Mouse (Mus musculus): ENCODE results near the gene Cdk5r2. TPM values are rescaled to one million over a fixed set of nuclear protein-coding genes. Genes with fewer than 3 reads are reported as not detected.
"Not testable (repeated sequence)": the region's sequence is repeated elsewhere in the genome, so short reads cannot be mapped to it uniquely, and the experiment has no call there.

Cdk5r2 gene
- polyA plus RNA-seq, 1 experiment from 2014 or later: 0.12 TPM

DNA sequence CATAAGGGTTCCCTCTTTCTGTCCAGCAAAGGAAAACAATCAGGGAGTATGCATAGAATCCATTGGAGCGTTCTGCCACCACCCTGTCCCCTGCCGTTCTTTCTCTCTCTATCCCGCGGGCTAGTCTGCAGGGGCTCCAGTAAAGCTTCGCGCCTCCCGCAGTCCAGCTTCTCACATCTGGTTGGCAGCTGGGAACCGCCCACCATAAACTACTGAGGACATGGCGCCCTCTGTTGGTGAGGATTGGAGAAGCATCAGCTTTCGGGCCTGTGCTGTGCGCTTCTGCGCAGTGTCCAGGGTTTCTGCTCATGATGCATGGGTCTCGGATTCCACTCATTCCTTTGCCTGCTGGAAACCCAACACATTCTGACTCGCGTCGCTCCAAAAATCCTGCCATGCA lies 46.7 kb upstream of the Cdk5r2 start:
- H3K4me1 ChIP-seq (replicated peaks; ENCODE audit: control insufficient read depth, insufficient read depth): peaks cover 7% of the 10 kb centered on the region; the same call in 1 of the 2 replicates
- no peaks in the 10 kb centered on the region for H3K9me3 ChIP-seq (ENCODE audit: control insufficient read depth, low read length)
- peak overlapping the region; percentile 23; the same call in 1 of the 2 replicates for H3K4me2 ChIP-seq (replicated peaks; ENCODE audit: low read depth)
- H3K9ac ChIP-seq (ENCODE audit: low read length): no peak overlapping the region
- no peak overlapping the region for H3K4me3 ChIP-seq (ENCODE audit: low read depth, low read length)
- no peak overlapping the region for H3K27ac ChIP-seq (replicated peaks)
- no peaks in the 10 kb centered on the region for H3K36me3 ChIP-seq (ENCODE audit: control insufficient read depth, insufficient read depth, low read length)
- 0% methylated on average over 15 of the region's 16 CpGs for whole genome bisulfite sequencing
- TF ChIP-seq CTCF (IDR thresholded peaks at IDR 0.05; ENCODE audit: low read depth): peak; percentile 97
- TF ChIP-seq EP300 (optimal IDR thresholded peaks at IDR 0.05): no peak
- peak; percentile 90 for DNase-seq (ENCODE audit: low spot score)
- ATAC-seq (ENCODE audit: low FRiP score, low TSS enrichment): peak; percentile 79
- peaks cover 18% of the 10 kb centered on the region; the same call in 1 of the 2 replicates for H3K27me3 ChIP-seq (ENCODE audit: control insufficient read depth, insufficient read depth, low read length)

DNA sequence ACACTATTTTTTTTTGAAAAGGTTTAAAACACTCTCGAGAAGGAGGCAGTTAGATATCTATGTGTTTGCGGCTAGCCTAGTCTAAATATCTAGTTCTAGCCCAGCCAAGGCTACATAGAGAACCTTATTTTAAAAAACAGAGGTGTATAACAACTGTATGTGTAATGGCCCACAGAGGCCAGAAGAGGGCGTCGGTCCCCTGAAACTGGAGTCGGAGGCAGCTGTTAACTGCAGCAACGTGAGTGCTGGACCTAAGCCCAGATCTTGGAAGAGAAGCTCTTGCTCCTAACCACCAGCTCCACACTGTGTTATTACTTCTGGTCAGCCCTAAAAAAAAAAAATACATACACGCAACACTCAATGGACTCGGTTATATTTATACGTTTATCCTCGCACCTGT lies 45.7 kb upstream of the Cdk5r2 start:
- Histone ChIP-seq H3K36me3 (ENCODE audit: control insufficient read depth, insufficient read depth, low read length) (no peaks in the 10 kb centered on the region), H3K4me1 (replicated peaks; ENCODE audit: control insufficient read depth, insufficient read depth) (peaks cover 3% of the 10 kb centered on the region; the same call in 1 of the 2 replicates), H3K9me3 (ENCODE audit: control insufficient read depth, low read length) (no peaks in the 10 kb centered on the region), H3K4me2 (replicated peaks; ENCODE audit: low read depth) (no peak overlapping the region), H3K27me3 (ENCODE audit: control insufficient read depth, insufficient read depth, low read length) (peaks cover 15% of the 10 kb centered on the region; the same call in 1 of the 2 replicates), H3K9ac (ENCODE audit: low read length) (no peak overlapping the region), H3K27ac (replicated peaks) (no peak overlapping the region), H3K4me3 (ENCODE audit: low read depth, low read length) (no peak overlapping the region)
- ATAC-seq (ENCODE audit: low FRiP score, low TSS enrichment): no peak
- TF ChIP-seq EP300 (optimal IDR thresholded peaks at IDR 0.05): no peak
- TF ChIP-seq CTCF (IDR thresholded peaks at IDR 0.05; ENCODE audit: low read depth): peak; percentile 43
- WGBS: 53% methylated on average over 10 of the region's 10 CpGs
- no peak for DNase-seq (ENCODE audit: low spot score)

DNA sequence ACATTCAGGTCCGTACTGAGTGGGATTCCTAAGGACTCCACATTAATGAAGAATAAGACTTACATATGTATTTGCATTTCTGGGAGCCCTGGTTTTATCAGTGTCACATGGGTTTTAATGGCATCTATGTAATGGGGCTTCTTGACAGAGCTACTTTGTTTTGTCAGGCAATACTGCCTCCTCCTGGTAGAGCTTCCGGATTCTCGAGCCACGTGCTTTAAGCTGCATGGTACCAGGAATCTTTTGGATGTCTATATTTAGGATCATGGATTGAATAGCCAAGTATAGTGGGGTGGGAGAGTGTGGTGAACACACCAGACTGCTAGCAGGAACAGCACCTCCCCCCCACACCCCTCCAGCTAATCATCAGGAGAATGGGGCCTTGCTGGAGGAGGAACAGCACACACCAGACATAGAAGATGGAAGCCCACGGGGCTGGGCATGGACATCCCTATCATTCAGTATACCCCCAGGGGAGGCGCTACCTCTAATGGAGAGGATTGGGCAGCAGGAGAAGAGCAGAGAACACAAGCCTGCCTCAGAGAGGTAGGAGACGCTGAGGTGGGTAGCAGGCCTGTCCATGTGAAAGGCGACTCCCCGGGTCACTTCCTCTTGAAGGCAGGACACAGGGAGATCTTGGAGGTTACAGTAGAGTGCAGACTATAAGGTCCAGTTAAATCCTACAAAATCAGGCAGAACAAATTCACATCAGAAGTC lies 39.6 kb upstream of the Cdk5r2 start:
- Histone ChIP-seq H3K9me3 (ENCODE audit: control insufficient read depth, low read length) (no peaks in the 10 kb centered on the region), H3K4me1 (replicated peaks; ENCODE audit: control insufficient read depth, insufficient read depth) (no peaks in the 10 kb centered on the region), H3K27ac (replicated peaks) (no peak overlapping the region), H3K36me3 (ENCODE audit: control insufficient read depth, insufficient read depth, low read length) (no peaks in the 10 kb centered on the region), H3K9ac (ENCODE audit: low read length) (no peak overlapping the region), H3K27me3 (ENCODE audit: control insufficient read depth, insufficient read depth, low read length) (no peaks in the 10 kb centered on the region), H3K4me3 (ENCODE audit: low read depth, low read length) (no peak overlapping the region), H3K4me2 (replicated peaks; ENCODE audit: low read depth) (no peak overlapping the region)
- WGBS: 77% methylated on average over 9 of the region's 9 CpGs
- TF ChIP-seq CTCF (IDR thresholded peaks at IDR 0.05; ENCODE audit: low read depth) (peak; percentile 53), EP300 (optimal IDR thresholded peaks at IDR 0.05) (no peak)
- ATAC-seq (ENCODE audit: low FRiP score, low TSS enrichment) (no peak), DNase-seq (ENCODE audit: low spot score) (no peak)

DNA sequence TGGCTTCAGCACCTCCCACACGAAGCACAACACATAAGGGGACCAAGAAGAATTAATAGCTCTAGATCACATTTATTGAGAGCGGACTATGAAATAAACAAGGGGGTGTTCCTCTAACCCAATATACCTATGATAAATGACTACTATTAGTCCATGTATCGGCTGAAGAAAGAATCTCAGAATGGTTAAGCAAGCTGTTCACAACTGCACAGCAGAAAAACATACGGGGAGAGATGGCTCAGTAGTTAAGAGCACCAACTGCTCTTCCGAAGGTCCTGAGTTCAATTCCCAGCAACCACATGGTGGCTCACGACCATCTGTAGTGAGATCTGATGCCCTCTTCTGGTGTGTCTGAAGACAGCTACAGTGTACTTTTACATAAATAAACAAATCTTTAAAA lies 38.8 kb upstream of the Cdk5r2 start:
- H3K9me3 ChIP-seq (ENCODE audit: control insufficient read depth, low read length); H3K4me1 ChIP-seq (replicated peaks; ENCODE audit: control insufficient read depth, insufficient read depth); H3K4me2 ChIP-seq (replicated peaks; ENCODE audit: low read depth); H3K4me3 ChIP-seq (ENCODE audit: low read depth, low read length); H3K9ac ChIP-seq (ENCODE audit: low read length); ATAC-seq (ENCODE audit: low FRiP score, low TSS enrichment); DNase-seq (ENCODE audit: low spot score); H3K27ac ChIP-seq (replicated peaks); H3K36me3 ChIP-seq (ENCODE audit: control insufficient read depth, insufficient read depth, low read length); H3K27me3 ChIP-seq (ENCODE audit: control insufficient read depth, insufficient read depth, low read length): not testable (repeated sequence)
- WGBS: 86% methylated on average over 6 of the region's 6 CpGs

DNA sequence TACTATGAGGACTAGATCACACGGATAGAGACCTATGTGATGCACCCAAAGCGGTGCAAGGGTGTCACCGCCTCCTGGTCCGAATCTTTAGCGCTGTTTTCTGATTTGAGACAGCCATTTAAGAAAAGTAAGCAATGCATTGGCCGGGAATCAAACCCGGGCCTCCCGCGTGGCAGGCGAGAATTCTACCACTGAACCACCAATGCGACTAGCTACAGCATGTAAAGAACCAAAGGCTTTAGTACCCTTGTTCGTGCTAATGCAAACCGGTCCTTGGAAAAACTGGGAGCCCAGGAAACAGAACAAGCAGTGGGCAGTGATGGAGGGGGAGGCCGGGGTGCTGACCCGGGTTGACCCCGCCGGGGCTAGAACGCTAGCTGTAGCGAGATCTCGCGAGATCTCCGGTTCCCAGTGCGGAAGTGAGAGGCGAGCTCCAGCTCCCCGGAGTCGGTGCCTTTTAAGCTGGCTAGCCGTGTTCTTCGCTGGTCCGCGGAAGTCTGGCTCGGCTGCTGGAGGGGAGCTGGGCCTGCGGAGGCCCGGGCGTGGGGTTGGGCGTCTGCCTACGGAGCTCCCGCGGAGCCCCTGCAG lies 38.0 kb upstream of the Cdk5r2 start:
- Histone ChIP-seq H3K4me2 (replicated peaks; ENCODE audit: low read depth) (peak overlapping the region; percentile 71), H3K9me3 (ENCODE audit: control insufficient read depth, low read length) (no peaks in the 10 kb centered on the region), H3K4me3 (ENCODE audit: low read depth, low read length) (peak overlapping the region; percentile 73), H3K27me3 (ENCODE audit: control insufficient read depth, insufficient read depth, low read length) (no peaks in the 10 kb centered on the region), H3K36me3 (ENCODE audit: control insufficient read depth, insufficient read depth, low read length) (no peaks in the 10 kb centered on the region), H3K9ac (ENCODE audit: low read length) (peak overlapping the region; percentile 89), H3K27ac (replicated peaks) (peak overlapping the region; percentile 90), H3K4me1 (replicated peaks; ENCODE audit: control insufficient read depth, insufficient read depth) (no peaks in the 10 kb centered on the region)
- TF ChIP-seq CTCF (IDR thresholded peaks at IDR 0.05; ENCODE audit: low read depth) (no peak), EP300 (optimal IDR thresholded peaks at IDR 0.05) (peak; percentile 96)
- DNase-seq (ENCODE audit: low spot score) (peak; percentile 91), ATAC-seq (ENCODE audit: low FRiP score, low TSS enrichment) (peak; percentile 93)
- WGBS: 2% methylated on average over 38 of the region's 38 CpGs

DNA sequence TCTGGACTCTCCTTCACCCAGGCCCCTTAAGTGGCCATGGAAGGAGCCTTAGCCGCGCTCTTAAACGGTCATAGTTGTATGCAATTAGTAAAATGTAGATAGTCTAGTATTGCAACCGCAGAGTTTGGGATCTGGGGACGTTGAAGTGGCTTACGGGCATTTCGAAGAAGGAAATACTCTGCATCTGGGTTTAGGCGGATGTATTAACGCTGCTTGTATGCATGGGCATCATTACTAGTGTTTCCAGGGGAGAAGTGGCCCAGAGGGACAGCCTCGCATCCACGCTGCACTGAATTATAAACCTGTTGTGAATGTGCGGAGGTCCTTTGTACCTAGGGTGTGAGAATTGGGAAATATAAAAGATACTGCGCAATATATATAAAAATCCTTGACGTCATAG lies 37.5 kb upstream of the Cdk5r2 start:
- WGBS: 14% methylated on average over 14 of the region's 14 CpGs
- Histone ChIP-seq H3K4me2 (replicated peaks; ENCODE audit: low read depth) (peak overlapping the region; percentile 71), H3K4me1 (replicated peaks; ENCODE audit: control insufficient read depth, insufficient read depth) (no peaks in the 10 kb centered on the region), H3K27ac (replicated peaks) (peak overlapping the region; percentile 90), H3K4me3 (ENCODE audit: low read depth, low read length) (peak overlapping the region; percentile 73), H3K9ac (ENCODE audit: low read length) (peak overlapping the region; percentile 89), H3K27me3 (ENCODE audit: control insufficient read depth, insufficient read depth, low read length) (no peaks in the 10 kb centered on the region), H3K36me3 (ENCODE audit: control insufficient read depth, insufficient read depth, low read length) (no peaks in the 10 kb centered on the region), H3K9me3 (ENCODE audit: control insufficient read depth, low read length) (no peaks in the 10 kb centered on the region)
- ATAC-seq (ENCODE audit: low FRiP score, low TSS enrichment): no peak; the same call in 1 of the 2 replicates
- TF ChIP-seq EP300 (optimal IDR thresholded peaks at IDR 0.05): no peak
- TF ChIP-seq CTCF (IDR thresholded peaks at IDR 0.05; ENCODE audit: low read depth): no peak
- no peak for DNase-seq (ENCODE audit: low spot score)
